Mouse (Mus musculus): ENCODE data around the gene Olfr655. TPM values are rescaled to one million over a fixed set of nuclear protein-coding genes. Genes with fewer than 3 reads are reported as not detected.

The Olfr655 gene
- polyA plus RNA-seq (2017; shearing (Covaris generic)): not detected

GRCm38 (mm10) chr7:104601679-104602078, at the start of gene Olfr655:
Olfr655 (minus strand) TSS chr7:104601779.

GRCm38 (mm10) chr7:104646841-104647482, 45.4 kb upstream of the Olfr655 start, which contains the start of gene Olfr658:
Olfr658 (minus strand) TSS chr7:104647305.

GRCm38 (mm10) chr7:104624494-104624893, 22.9 kb upstream of the Olfr655 start, which contains the start of gene Olfr657:
Olfr657 (plus strand) TSS chr7:104624794.

GRCm38 (mm10) chr7:104613655-104614054, 12.1 kb upstream of the Olfr655 start, which contains the start of gene Olfr656:
Olfr656 (plus strand) TSS chr7:104613955.

GRCm38 (mm10) chr7:104586725-104587124, 14.9 kb downstream of the Olfr655 start, which contains the start of gene Olfr654:
Olfr654 (plus strand) TSS chr7:104587025.

GRCm38 (mm10) chr7:104577014-104577413, 24.6 kb downstream of the Olfr655 start, which contains the start of gene Olfr653:
Olfr653 (plus strand) TSS chr7:104577314.

GRCm38 (mm10) chr7:104560601-104561000, 41.0 kb downstream of the Olfr655 start, which contains the start of gene Olfr652:
Olfr652 (plus strand) TSS chr7:104560901.

GRCm38 (mm10) chr7:104549833-104550232, 51.7 kb downstream of the Olfr655 start, which contains the start of gene Olfr651:
Olfr651 (plus strand) TSS chr7:104550133.

Other genes with a start within 250 kb of the Olfr655 start
- 7.9 TPM for gene Trim12c, start 248.4 kb downstream of the Olfr655 start, polyA plus RNA-seq (2017; shearing (Covaris generic))
- 0.52 TPM for gene Trim30b, start 231.9 kb downstream of the Olfr655 start, polyA plus RNA-seq (2017; shearing (Covaris generic))
- gene Trim30c, start 200.9 kb downstream of the Olfr655 start, polyA plus RNA-seq (2017; shearing (Covaris generic)): 1.0 TPM
- 39.1 TPM for gene Trim30a, start 136.6 kb downstream of the Olfr655 start, polyA plus RNA-seq (2017; shearing (Covaris generic))
- 14.2 TPM for gene Trim30d, start 93.9 kb downstream of the Olfr655 start, polyA plus RNA-seq (2017; shearing (Covaris generic))
- gene Olfr651, start 51.6 kb downstream of the Olfr655 start, polyA plus RNA-seq (2017; shearing (Covaris generic)): not detected
- not detected for gene Olfr652, start 40.9 kb downstream of the Olfr655 start, polyA plus RNA-seq (2017; shearing (Covaris generic))
- not detected for gene Olfr653, start 24.5 kb downstream of the Olfr655 start, polyA plus RNA-seq (2017; shearing (Covaris generic))
- not detected for gene Olfr654, start 14.8 kb downstream of the Olfr655 start, polyA plus RNA-seq (2017; shearing (Covaris generic))
- gene Olfr656, start 12.2 kb upstream of the Olfr655 start, polyA plus RNA-seq (2017; shearing (Covaris generic)): not detected
- gene Olfr657, start 23.0 kb upstream of the Olfr655 start, polyA plus RNA-seq (2017; shearing (Covaris generic)): not detected
- gene Olfr658, start 45.5 kb upstream of the Olfr655 start, polyA plus RNA-seq (2017; shearing (Covaris generic)): not detected
- gene Olfr659, start 65.0 kb upstream of the Olfr655 start, polyA plus RNA-seq (2017; shearing (Covaris generic)): not detected
- not detected for gene Olfr661, start 84.7 kb upstream of the Olfr655 start, polyA plus RNA-seq (2017; shearing (Covaris generic))
- not detected for gene Usp17le, start 175.7 kb upstream of the Olfr655 start, polyA plus RNA-seq (2017; shearing (Covaris generic))
- not detected for gene Usp17lb, start 240.8 kb upstream of the Olfr655 start, polyA plus RNA-seq (2017; shearing (Covaris generic))